Comparison of ENCODE assay signal across 8 mouse cellular contexts in genomic region chr14:24486241-24486767, GRCm38 (mm10). TPM values are rescaled to one million over a fixed set of nuclear protein-coding genes. Genes with fewer than 3 reads are reported as not detected.
DNase-seq lines count a peak whose midpoint lies in the region; ATAC-seq and TF ChIP-seq lines count a peak whose summit lies in the region.

No protein-coding gene starts in this region.

- peak overlapping the region; percentile 88 for H3K9ac ChIP-seq in heart, postnatal 0 days (replicated peaks; ENCODE audit: low read depth, low read length)
- H3K9ac ChIP-seq in intestine, embryonic 15.5 days: peak overlapping the region; percentile 71

- peak overlapping the region; percentile 86 for H3K4me2 ChIP-seq in heart, postnatal 0 days (ENCODE audit: low read depth, low read length)
- peak overlapping the region; percentile 61 for H3K4me2 ChIP-seq in intestine, embryonic 15.5 days (replicated peaks)

- H3K4me1 ChIP-seq in heart, postnatal 0 days (ENCODE audit: control insufficient read depth, insufficient read depth): peaks cover 11% of the 10 kb centered on the region
- H3K4me1 ChIP-seq in bone marrow macrophage, adult 2 months (ENCODE audit: control insufficient read depth, insufficient read depth, low read length): peaks cover 11% of the 10 kb centered on the region
- peaks cover 13% of the 10 kb centered on the region for H3K4me1 ChIP-seq in intestine, embryonic 15.5 days (replicated peaks)
- H3K4me1 ChIP-seq in megakaryocyte, embryonic 14.5 days: peaks cover 24% of the 10 kb centered on the region

- WGBS in heart, postnatal 0 days: 5% methylated on average over 13 of the region's 13 CpGs
- WGBS in intestine, embryonic 15.5 days: 4% methylated on average over 13 of the region's 13 CpGs

- no peaks in the 10 kb centered on the region for H3K9me3 ChIP-seq in heart, postnatal 0 days (replicated peaks; ENCODE audit: control insufficient read depth, low read length)
- no peaks in the 10 kb centered on the region for H3K9me3 ChIP-seq in intestine, embryonic 15.5 days
- H3K9me3 ChIP-seq in megakaryocyte, embryonic 14.5 days: no peaks in the 10 kb centered on the region

- no peak for TF ChIP-seq POLR2A in bone marrow macrophage, adult 2 months (IDR thresholded peaks at IDR 0.05; ENCODE audit: borderline replicate concordance, low read depth, low read length)

- H3K27me3 ChIP-seq in heart, postnatal 0 days (ENCODE audit: control insufficient read depth, insufficient read depth, low read length): no peaks in the 10 kb centered on the region
- H3K27me3 ChIP-seq in intestine, embryonic 15.5 days (replicated peaks): no peaks in the 10 kb centered on the region
- no peaks in the 10 kb centered on the region for H3K27me3 ChIP-seq in megakaryocyte, embryonic 14.5 days (replicated peaks)

- no peak for TF ChIP-seq CTCF in heart, postnatal 0 days (IDR thresholded peaks at IDR 0.05; ENCODE audit: low read depth)
- no peak for TF ChIP-seq CTCF in bone marrow macrophage, adult 2 months (IDR thresholded peaks at IDR 0.05; ENCODE audit: low read depth, low read length)

- H3K36me3 ChIP-seq in heart, postnatal 0 days (replicated peaks; ENCODE audit: control insufficient read depth, insufficient read depth, low read length): peaks cover 30% of the 10 kb centered on the region
- H3K36me3 ChIP-seq in intestine, embryonic 15.5 days: peaks cover 17% of the 10 kb centered on the region
- peaks cover 34% of the 10 kb centered on the region for H3K36me3 ChIP-seq in megakaryocyte, embryonic 14.5 days (replicated peaks; ENCODE audit: low read length)

- DNase-seq in heart, postnatal 0 days (ENCODE audit: low spot score): no peak
- DNase-seq in heart, adult 18-20 months: no peak
- no peak for DNase-seq in adrenal gland, adult (ENCODE audit: inconsistent age in 2 of 2, low spot score in 1 of 2)
- DNase-seq in spleen, postnatal 10 days (ENCODE audit: low spot score in 2 of 2): no peak
- DNase-seq in frontal cortex, postnatal 14 days (ENCODE audit: low spot score in 2 of 2): no peak

- peak overlapping the region; percentile 94 for H3K4me3 ChIP-seq in heart, postnatal 0 days (ENCODE audit: low read depth, low read length)
- H3K4me3 ChIP-seq in bone marrow macrophage, adult 2 months (ENCODE audit: insufficient read depth, low read length): peak overlapping the region; percentile 87
- H3K4me3 ChIP-seq in intestine, embryonic 15.5 days (replicated peaks): peak overlapping the region; percentile 65
- peak overlapping the region; percentile 92 for H3K4me3 ChIP-seq in megakaryocyte, embryonic 14.5 days (replicated peaks)

- no peak; the same call in 1 of the 2 replicates for ATAC-seq in heart, postnatal 0 days (ENCODE audit: insufficient read depth, low read depth)
- peak; percentile 34 for ATAC-seq in intestine, embryonic 15.5 days

- no peak for TF ChIP-seq EP300 in heart, postnatal 0 days (IDR thresholded peaks at IDR 0.05; ENCODE audit: low read depth)

- peak overlapping the region; percentile 46 for H3K27ac ChIP-seq in heart, postnatal 0 days (ENCODE audit: low read depth)
- H3K27ac ChIP-seq in bone marrow macrophage, adult 2 months (ENCODE audit: insufficient read depth, low read depth, low read length): no peak overlapping the region
- peak overlapping the region; percentile 52; the same call in 1 of the 2 replicates for H3K27ac ChIP-seq in intestine, embryonic 15.5 days

RNA-seq across cellular contexts. Expression of gene Polr3a, which starts 0.6 kb away (rescaled TPM):
- 6.5 and 23.1 TPM in 2 replicates for total RNA-seq in heart, postnatal 0 days (2014; rRNA removed; ENCODE audit: low replicate concordance)
- polyA plus RNA-seq in heart, postnatal 0 days (2015; fragmentation: Nextera tagmentation; extraction: Ambion mirVana): 5.3 and 7.1 TPM in 2 replicates
- 10 to 100 TPM; 12.9 to 13.8 TPM for total RNA-seq in heart, adult 18-20 months (2021)
- polyA plus RNA-seq in bone marrow macrophage, adult 2 months (2012; ENCODE audit: insufficient read depth, insufficient read length, missing spikeins): 16.5 and 17.5 TPM in 2 replicates
- polyA plus RNA-seq in intestine, embryonic 15.5 days (2015; fragmentation: Nextera tagmentation; extraction: Ambion mirVana): 14.0 and 15.4 TPM in 2 replicates
- polyA plus RNA-seq in megakaryocyte, embryonic 14.5 days (2012; ENCODE audit: insufficient read depth, low replicate concordance): 0.70 TPM in 1 of 2 replicates, not detected in the other

RNA-seq across cellular contexts. Expression of gene Rps24, which starts 0.6 kb away (rescaled TPM):
- total RNA-seq in heart, postnatal 0 days (2014; rRNA removed; ENCODE audit: low replicate concordance): 1,343 and 1,619 TPM in 2 replicates
- polyA plus RNA-seq in heart, postnatal 0 days (2015; fragmentation: Nextera tagmentation; extraction: Ambion mirVana): 690 and 717 TPM in 2 replicates
- total RNA-seq in heart, adult 18-20 months (2021): 1,000 to 10,000 TPM in 1 of 2 experiments, 100 to 1,000 TPM in 1; 943 to 1,031 TPM
- 2,792 and 3,232 TPM in 2 replicates for polyA plus RNA-seq in bone marrow macrophage, adult 2 months (2012; ENCODE audit: insufficient read depth, insufficient read length, missing spikeins)
- polyA plus RNA-seq in intestine, embryonic 15.5 days (2015; fragmentation: Nextera tagmentation; extraction: Ambion mirVana): 852 and 1,015 TPM in 2 replicates
- 179 and 343 TPM in 2 replicates for polyA plus RNA-seq in megakaryocyte, embryonic 14.5 days (2012; ENCODE audit: insufficient read depth, low replicate concordance)
